ENCODE assay signal across 11 mouse cellular contexts in the genomic region with DNA sequence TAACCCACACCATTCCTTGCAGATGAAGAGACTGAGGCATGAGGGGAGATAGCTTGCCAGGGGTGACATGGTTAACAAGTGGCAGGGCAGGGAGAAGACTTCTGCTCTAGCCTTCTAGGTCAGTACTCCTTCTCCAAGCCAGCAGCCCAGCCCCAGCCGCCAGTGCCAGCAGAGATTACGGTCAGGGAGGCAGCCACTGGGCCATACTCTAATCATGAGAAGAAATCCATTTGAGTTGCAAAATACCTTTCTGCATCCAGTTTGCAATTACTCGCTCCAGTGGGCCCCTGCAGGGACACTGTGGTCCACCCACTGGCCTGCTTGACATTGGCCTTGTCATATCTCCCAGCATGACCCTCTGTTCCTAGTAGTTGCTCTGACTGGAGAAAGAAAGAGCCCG. TPM values are rescaled to one million over a fixed set of nuclear protein-coding genes. Genes with fewer than 3 reads are reported as not detected.
A peak's percentile ranks its signal among the peaks of the same experiment; 100 is the strongest.
DNase-seq lines count a peak whose midpoint lies in the region; ATAC-seq and TF ChIP-seq lines count a peak whose summit lies in the region.
"Had no signal": no experiment of that assay in that cellular context is flagged by ENCODE, and none has a peak within 500 bp of the region (broad histone marks: within the 10 kb centered on the region; RNA-seq: fewer than 3 reads in every experiment).

No protein-coding gene starts in this region.

- ATAC-seq in hindbrain, embryonic 16.5 days: no peak; the same call in 1 of the 2 replicates
- ATAC-seq in hindbrain, embryonic 12.5 days (ENCODE audit: low FRiP score): no peak
- ATAC-seq in kidney, embryonic 16.5 days (ENCODE audit: low FRiP score, low TSS enrichment): no peak
- ATAC-seq: midbrain, embryonic 16.5 days had no signal

- no peak for DNase-seq in thymus, adult 2 months
- no peak for DNase-seq in thymus, postnatal 14 days
- peak; percentile 76 for DNase-seq in retina, postnatal 1 day
- DNase-seq in ovary, adult 18-20 months (ENCODE audit: low spot score): no peak
- no peak for DNase-seq in urinary bladder, adult 18-20 months (ENCODE audit: low spot score in 2 of 2)

- H3K27ac ChIP-seq in hindbrain, embryonic 16.5 days (ENCODE audit: low read depth, low read length): peak overlapping the region; percentile 56
- H3K27ac ChIP-seq in hindbrain, embryonic 12.5 days: no peak overlapping the region
- peak overlapping the region; percentile 95 for H3K27ac ChIP-seq in thymus, adult 2 months (ENCODE audit: control insufficient read depth, insufficient read depth, low read length)
- peak overlapping the region; percentile 80 for H3K27ac ChIP-seq in kidney, embryonic 16.5 days (ENCODE audit: low read length)
- H3K27ac ChIP-seq: left cerebral cortex, adult 2 months had no signal

- H3K4me3 ChIP-seq in hindbrain, embryonic 16.5 days (ENCODE audit: low read length): no peak overlapping the region
- H3K4me3 ChIP-seq in hindbrain, embryonic 12.5 days: no peak overlapping the region
- no peak overlapping the region for H3K4me3 ChIP-seq in thymus, adult 2 months (ENCODE audit: control insufficient read depth, insufficient read depth, low read length)
- H3K4me3 ChIP-seq in kidney, embryonic 16.5 days (ENCODE audit: low read length): no peak overlapping the region
- H3K4me3 ChIP-seq: erythroblast, embryonic 14.5 days; left cerebral cortex, adult 2 months had no signal

- no peak overlapping the region for H3K9ac ChIP-seq in hindbrain, embryonic 16.5 days (ENCODE audit: low read depth, low read length)
- no peak overlapping the region for H3K9ac ChIP-seq in hindbrain, embryonic 12.5 days
- no peak overlapping the region; the same call in 1 of the 2 replicates for H3K9ac ChIP-seq in kidney, embryonic 16.5 days (replicated peaks; ENCODE audit: low read length)

- H3K27me3 ChIP-seq in hindbrain, embryonic 16.5 days (replicated peaks; ENCODE audit: control insufficient read depth, insufficient read depth, low read length): no peaks in the 10 kb centered on the region
- peaks cover 7% of the 10 kb centered on the region; the same call in 1 of the 2 replicates for H3K27me3 ChIP-seq in hindbrain, embryonic 12.5 days
- no peaks in the 10 kb centered on the region for H3K27me3 ChIP-seq in thymus, adult 2 months (ENCODE audit: control insufficient read depth, insufficient read depth, low read length)
- no peaks in the 10 kb centered on the region for H3K27me3 ChIP-seq in kidney, embryonic 16.5 days (ENCODE audit: insufficient read depth, low read length)

- no peak overlapping the region for H3K4me2 ChIP-seq in hindbrain, embryonic 16.5 days (ENCODE audit: low read length)
- H3K4me2 ChIP-seq in hindbrain, embryonic 12.5 days (replicated peaks): no peak overlapping the region
- H3K4me2 ChIP-seq in kidney, embryonic 16.5 days (replicated peaks; ENCODE audit: low read depth, low read length): no peak overlapping the region

- TF ChIP-seq POLR2A in thymus, adult 2 months (IDR thresholded peaks at IDR 0.05; ENCODE audit: control insufficient read depth, extremely low read depth, insufficient read depth, low read length, poor library complexity): no peak

- H3K9me3 ChIP-seq in hindbrain, embryonic 16.5 days (ENCODE audit: control insufficient read depth, low read length): no peaks in the 10 kb centered on the region
- no peaks in the 10 kb centered on the region for H3K9me3 ChIP-seq in hindbrain, embryonic 12.5 days (replicated peaks)
- no peaks in the 10 kb centered on the region for H3K9me3 ChIP-seq in kidney, embryonic 16.5 days (ENCODE audit: low read length)

- no peak for TF ChIP-seq CTCF in thymus, adult 2 months (IDR thresholded peaks at IDR 0.05; ENCODE audit: borderline replicate concordance, control insufficient read depth, extremely low read depth, insufficient read depth, low read length, poor library complexity)

- H3K36me3 ChIP-seq in hindbrain, embryonic 16.5 days (ENCODE audit: control insufficient read depth, insufficient read depth, low read length): no peaks in the 10 kb centered on the region
- no peaks in the 10 kb centered on the region for H3K36me3 ChIP-seq in hindbrain, embryonic 12.5 days
- H3K36me3 ChIP-seq in thymus, adult 2 months (ENCODE audit: control insufficient read depth, insufficient read depth, low read length): no peaks in the 10 kb centered on the region
- H3K36me3 ChIP-seq in kidney, embryonic 16.5 days (ENCODE audit: insufficient read depth, low read length): no peaks in the 10 kb centered on the region

- 73% methylated on average over 4 of the region's 4 CpGs for WGBS in hindbrain, embryonic 16.5 days
- 75% methylated on average over 4 of the region's 4 CpGs for WGBS in hindbrain, embryonic 12.5 days
- WGBS in thymus, adult 2 months: 87% methylated on average over 4 of the region's 4 CpGs
- 73% methylated on average over 4 of the region's 4 CpGs for WGBS in kidney, embryonic 16.5 days

- H3K4me1 ChIP-seq in hindbrain, embryonic 16.5 days (ENCODE audit: control insufficient read depth, insufficient read depth, low read depth, low read length): peaks cover 9% of the 10 kb centered on the region
- peaks cover 17% of the 10 kb centered on the region for H3K4me1 ChIP-seq in hindbrain, embryonic 12.5 days
- peaks cover 71% of the 10 kb centered on the region for H3K4me1 ChIP-seq in thymus, adult 2 months (replicated peaks; ENCODE audit: control insufficient read depth, insufficient read depth, low read length)
- peaks cover 53% of the 10 kb centered on the region for H3K4me1 ChIP-seq in kidney, embryonic 16.5 days (ENCODE audit: insufficient read depth, low read length)

RNA-seq across cellular contexts. Expression of a gene that starts 5.9 kb away (rescaled TPM):
- 25.2 and 27.4 TPM in 2 replicates for polyA plus RNA-seq in hindbrain, embryonic 16.5 days (2015; fragmentation: Nextera tagmentation; extraction: Ambion mirVana)
- polyA plus RNA-seq in hindbrain, embryonic 12.5 days (2016; fragmentation: Nextera tagmentation; extraction: Ambion mirVana): 26.7 and 29.1 TPM in 2 replicates
- 827 and 963 TPM in 2 replicates for polyA plus RNA-seq in thymus, adult 2 months (2012; rRNA removed)
- 37.3 and 40.0 TPM in 2 replicates for polyA plus RNA-seq in kidney, embryonic 16.5 days (2015; fragmentation: Nextera tagmentation; extraction: Ambion mirVana)

Comparison
In these comparisons a context has a peak if more than half of its experiments do, and no peak if none do; other contexts are left out.
1. RNA of a gene that starts 5.9 kb away (polyA plus RNA-seq): 827 to 963 TPM in thymus, adult 2 months; 37.3 to 40.0 TPM in kidney, embryonic 16.5 days, 26.7 to 29.1 TPM in hindbrain, embryonic 12.5 days and 25.2 to 27.4 TPM in hindbrain, embryonic 16.5 days; every median in the first group is over 10 times any median in the second.